Mouse (Mus musculus) intestine, embryonic 15.5 days (tissue): ENCODE measurements around the gene Tsc2. TPM values are rescaled to one million over a fixed set of nuclear protein-coding genes. Genes with fewer than 3 reads are reported as not detected.
A peak's percentile ranks its signal among the peaks of the same experiment; 100 is the strongest.

Experiments used
- ATAC-seq: fragments of 200-750 bp; cut with Nextera tagmentation; 2 replicates; pipeline ENCODE4 v1.8.0; 2017; ENCODE audit warnings: moderate TSS enrichment, moderate library complexity
- H3K27ac ChIP-seq: fragments of 300-500 bp; sonication (generic); 2 replicates; pipeline ENCODE4 v1.5.1; 2015; ENCODE audit warnings: mild to moderate bottlenecking, inconsistent platforms
- H3K27me3 ChIP-seq: fragments of 300-500 bp; sonication (generic); replicated peaks from 2 replicates; pipeline ENCODE4 v1.6.1; 2015; ENCODE audit warnings: inconsistent platforms
- H3K36me3 ChIP-seq: fragments of 300-500 bp; sonication (generic); 2 replicates; pipeline ENCODE4 v1.6.1; 2015; ENCODE audit warnings: inconsistent platforms
- H3K4me1 ChIP-seq: fragments of 300-500 bp; sonication (generic); replicated peaks from 2 replicates; pipeline ENCODE4 v1.6.1; 2015; ENCODE audit warnings: inconsistent platforms
- H3K4me2 ChIP-seq: fragments of 300-500 bp; sonication (generic); replicated peaks from 2 replicates; pipeline ENCODE4 v1.6.1; 2015; ENCODE audit warnings: mild to moderate bottlenecking, inconsistent platforms
- H3K4me3 ChIP-seq: fragments of 300-500 bp; sonication (generic); replicated peaks from 2 replicates; pipeline ENCODE4 v1.5.1; 2015; ENCODE audit warnings: inconsistent platforms
- H3K9ac ChIP-seq: fragments of 300-500 bp; sonication (generic); 2 replicates; pipeline ENCODE4 v1.6.1; 2015; ENCODE audit warnings: inconsistent platforms
- H3K9me3 ChIP-seq: fragments of 300-500 bp; sonication (generic); 2 replicates; pipeline ENCODE4 v1.6.1; 2016; ENCODE audit warnings: inconsistent platforms
- WGBS: fragments of 180-500 bp; shearing (Covaris S2); methylation state at CpG from one replicate; pipeline ENCODE4 v1.1.7; 2015; 5-methylcytosine and 5-hydroxymethylcytosine counted together
- polyA plus RNA-seq: library from polyadenylated mRNA; unstranded; fragments of >200 nt; fragmentation: Nextera tagmentation; extraction: Ambion mirVana; gene quantifications from 2 replicates; pipeline ENCODE4 v1.2.1, GENCODE M21; 2015

Tsc2 gene
- polyA plus RNA-seq, 1 experiment from 2014 or later = 41.0 TPM

- peak within 1 kb of the TSS; percentile 62 for H3K9ac ChIP-seq
- H3K27me3 ChIP-seq = peaks cover 40% of the 10 kb centered on the region
- 2% methylated on average over 47 of the region's 47 CpGs for WGBS
- H3K9me3 ChIP-seq = no peaks in the 10 kb centered on the region
- no peak within 1 kb of the TSS for H3K27ac ChIP-seq
- peak within 1 kb of the TSS; percentile 43 for H3K4me3 ChIP-seq
- peaks cover 12% of the 10 kb centered on the region for H3K4me1 ChIP-seq
- ATAC-seq = peak; percentile 52
- H3K4me2 ChIP-seq = peak within 1 kb of the TSS; percentile 96
- no peaks in the 10 kb centered on the region for H3K36me3 ChIP-seq
Measured at GRCm38 (mm10) chr17:24658017-24658758, 25.8 kb upstream of the Tsc2 start, which contains the start of gene Npw. TSS of gene Npw (minus strand) at chr17:24658457.

GRCm38 (mm10) chr17:24654969-24655368, 22.5 kb upstream of the Tsc2 start:
- Histone ChIP-seq H3K9me3 (no peaks in the 10 kb centered on the region), H3K9ac (no peak overlapping the region), H3K4me1 (peaks cover 17% of the 10 kb centered on the region), H3K4me2 (no peak overlapping the region), H3K27me3 (peaks cover 30% of the 10 kb centered on the region), H3K27ac (no peak overlapping the region), H3K36me3 (no peaks in the 10 kb centered on the region), H3K4me3 (no peak overlapping the region)
- 69% methylated on average over 4 of the region's 4 CpGs for WGBS
- no peak for ATAC-seq

GRCm38 (mm10) chr17:24653967-24654710, 21.7 kb upstream of the Tsc2 start:
- WGBS = 5% methylated on average over 19 of the region's 19 CpGs
- H3K9ac ChIP-seq = no peak overlapping the region
- H3K4me3 ChIP-seq = peak overlapping the region; percentile 25; the same call in 1 of the 2 replicates
- peaks cover 23% of the 10 kb centered on the region for H3K27me3 ChIP-seq
- no peak overlapping the region for H3K27ac ChIP-seq
- ATAC-seq = peak; percentile 58
- no peaks in the 10 kb centered on the region for H3K9me3 ChIP-seq
- H3K4me2 ChIP-seq = peak overlapping the region; percentile 64
- no peaks in the 10 kb centered on the region for H3K36me3 ChIP-seq
- H3K4me1 ChIP-seq = peaks cover 24% of the 10 kb centered on the region

GRCm38 (mm10) chr17:24651835-24652234, 19.4 kb upstream of the Tsc2 start:
- Histone ChIP-seq H3K27ac (no peak overlapping the region), H3K4me1 (peaks cover 23% of the 10 kb centered on the region), H3K27me3 (0 out of 2 replicates have a peak, but pooled peaks cover under 1% of the 10 kb centered on the region), H3K9me3 (no peaks in the 10 kb centered on the region), H3K36me3 (no peaks in the 10 kb centered on the region), H3K9ac (no peak overlapping the region), H3K4me3 (no peak overlapping the region), H3K4me2 (no peak overlapping the region)
- WGBS = 67% methylated on average over 3 of the region's 3 CpGs
- ATAC-seq = no peak

GRCm38 (mm10) chr17:24650766-24651165, 18.3 kb upstream of the Tsc2 start:
- 73% methylated on average over 4 of the region's 4 CpGs for WGBS
- Histone ChIP-seq H3K4me3 (peak overlapping the region; percentile 72; the same call in 1 of the 2 replicates), H3K4me1 (peaks cover 23% of the 10 kb centered on the region), H3K27me3 (no peaks in the 10 kb centered on the region), H3K9me3 (no peaks in the 10 kb centered on the region), H3K36me3 (no peaks in the 10 kb centered on the region), H3K9ac (no peak overlapping the region), H3K4me2 (no peak overlapping the region; the same call in 1 of the 2 replicates), H3K27ac (no peak overlapping the region)
- ATAC-seq = no peak

GRCm38 (mm10) chr17:24650070-24650616, 17.7 kb upstream of the Tsc2 start, which contains the start of gene Slc9a3r2:
TSS of gene Slc9a3r2 (minus strand) at chr17:24650327.
- WGBS = under 1% methylated on average over 37 of the region's 41 CpGs
- H3K36me3 ChIP-seq = no peaks in the 10 kb centered on the region
- H3K4me2 ChIP-seq = peak within 1 kb of the TSS; percentile 99
- peak within 1 kb of the TSS; percentile 65 for H3K27ac ChIP-seq
- H3K9me3 ChIP-seq = no peaks in the 10 kb centered on the region
- H3K9ac ChIP-seq = peak within 1 kb of the TSS; percentile 82
- H3K27me3 ChIP-seq = no peaks in the 10 kb centered on the region
- peak; percentile 83 for ATAC-seq
- H3K4me3 ChIP-seq = peak within 1 kb of the TSS; percentile 72
- H3K4me1 ChIP-seq = peaks cover 26% of the 10 kb centered on the region

GRCm38 (mm10) chr17:24649581-24650069, 17.2 kb upstream of the Tsc2 start:
- H3K9me3 ChIP-seq = no peaks in the 10 kb centered on the region
- ATAC-seq = peak; percentile 65
- H3K9ac ChIP-seq = peak overlapping the region; percentile 82
- peak overlapping the region; percentile 65 for H3K27ac ChIP-seq
- no peaks in the 10 kb centered on the region for H3K27me3 ChIP-seq
- H3K4me1 ChIP-seq = peaks cover 32% of the 10 kb centered on the region
- H3K4me2 ChIP-seq = peak overlapping the region; percentile 99
- H3K4me3 ChIP-seq = peak overlapping the region; percentile 72
- WGBS = 1% methylated on average over 35 of the region's 35 CpGs
- H3K36me3 ChIP-seq = no peaks in the 10 kb centered on the region

GRCm38 (mm10) chr17:24648731-24649377, 16.4 kb upstream of the Tsc2 start:
- WGBS = 72% methylated on average over 10 of the region's 10 CpGs
- peak overlapping the region; percentile 82; the same call in 1 of the 2 replicates for H3K9ac ChIP-seq
- peaks cover 36% of the 10 kb centered on the region for H3K4me1 ChIP-seq
- H3K36me3 ChIP-seq = no peaks in the 10 kb centered on the region
- H3K27me3 ChIP-seq = no peaks in the 10 kb centered on the region
- H3K27ac ChIP-seq = no peak overlapping the region
- no peaks in the 10 kb centered on the region for H3K9me3 ChIP-seq
- peak overlapping the region; percentile 99 for H3K4me2 ChIP-seq
- peak overlapping the region; percentile 72 for H3K4me3 ChIP-seq
- no peak for ATAC-seq

- peak overlapping the region; percentile 14; the same call in 1 of the 2 replicates for H3K4me3 ChIP-seq
- 76% methylated on average over 11 of the region's 11 CpGs for WGBS
- H3K4me1 ChIP-seq = peaks cover 40% of the 10 kb centered on the region
Measured at GRCm38 (mm10) chr17:24647493-24647892, 15.1 kb upstream of the Tsc2 start.

GRCm38 (mm10) chr17:24646381-24646780, 14.0 kb upstream of the Tsc2 start:
- Histone ChIP-seq H3K27ac (0 out of 2 replicates have a peak overlapping the region, but pooled peaks have one; percentile 81), H3K4me1 (peaks cover 40% of the 10 kb centered on the region)

More at GRCm38 (mm10) chr17:24647493-24647892, 15.1 kb upstream of the Tsc2 start:
- Histone ChIP-seq H3K9me3 (no peaks in the 10 kb centered on the region), H3K27ac (0 out of 2 replicates have a peak overlapping the region, but pooled peaks have one; percentile 17), H3K36me3 (no peaks in the 10 kb centered on the region), H3K9ac (no peak overlapping the region; the same call in 1 of the 2 replicates), H3K4me2 (no peak overlapping the region; the same call in 1 of the 2 replicates), H3K27me3 (no peaks in the 10 kb centered on the region)
- no peak for ATAC-seq

GRCm38 (mm10) chr17:24645916-24646315, 13.5 kb upstream of the Tsc2 start:
- Histone ChIP-seq H3K4me1 (peaks cover 40% of the 10 kb centered on the region), H3K9ac (no peak overlapping the region), H3K9me3 (no peaks in the 10 kb centered on the region), H3K4me2 (no peak overlapping the region), H3K27ac (peak overlapping the region; percentile 81), H3K36me3 (no peaks in the 10 kb centered on the region), H3K27me3 (no peaks in the 10 kb centered on the region), H3K4me3 (no peak overlapping the region)
- ATAC-seq = no peak
- 75% methylated on average over 3 of the region's 3 CpGs for WGBS

More at GRCm38 (mm10) chr17:24646381-24646780, 14.0 kb upstream of the Tsc2 start:
- no peak overlapping the region for H3K9ac ChIP-seq
- no peaks in the 10 kb centered on the region for H3K9me3 ChIP-seq
- H3K36me3 ChIP-seq = no peaks in the 10 kb centered on the region
- H3K4me3 ChIP-seq = no peak overlapping the region
- ATAC-seq = no peak
- H3K27me3 ChIP-seq = no peaks in the 10 kb centered on the region
- H3K4me2 ChIP-seq = no peak overlapping the region
- WGBS = 88% methylated on average over 4 of the region's 4 CpGs
